Mouse (Mus musculus) spleen, postnatal 4 days (tissue): ENCODE measurements around the gene 1810062G17Rik.
A peak's percentile ranks its signal among the peaks of the same experiment; 100 is the strongest.

Experiments used
- DNase-seq, 2 experiments: peaks; one replicate each; pipeline ENCODE4 v3.0.0; 2022; ENCODE audit warnings: low spot score in 2 of 2

The 1810062G17Rik gene

DNA sequence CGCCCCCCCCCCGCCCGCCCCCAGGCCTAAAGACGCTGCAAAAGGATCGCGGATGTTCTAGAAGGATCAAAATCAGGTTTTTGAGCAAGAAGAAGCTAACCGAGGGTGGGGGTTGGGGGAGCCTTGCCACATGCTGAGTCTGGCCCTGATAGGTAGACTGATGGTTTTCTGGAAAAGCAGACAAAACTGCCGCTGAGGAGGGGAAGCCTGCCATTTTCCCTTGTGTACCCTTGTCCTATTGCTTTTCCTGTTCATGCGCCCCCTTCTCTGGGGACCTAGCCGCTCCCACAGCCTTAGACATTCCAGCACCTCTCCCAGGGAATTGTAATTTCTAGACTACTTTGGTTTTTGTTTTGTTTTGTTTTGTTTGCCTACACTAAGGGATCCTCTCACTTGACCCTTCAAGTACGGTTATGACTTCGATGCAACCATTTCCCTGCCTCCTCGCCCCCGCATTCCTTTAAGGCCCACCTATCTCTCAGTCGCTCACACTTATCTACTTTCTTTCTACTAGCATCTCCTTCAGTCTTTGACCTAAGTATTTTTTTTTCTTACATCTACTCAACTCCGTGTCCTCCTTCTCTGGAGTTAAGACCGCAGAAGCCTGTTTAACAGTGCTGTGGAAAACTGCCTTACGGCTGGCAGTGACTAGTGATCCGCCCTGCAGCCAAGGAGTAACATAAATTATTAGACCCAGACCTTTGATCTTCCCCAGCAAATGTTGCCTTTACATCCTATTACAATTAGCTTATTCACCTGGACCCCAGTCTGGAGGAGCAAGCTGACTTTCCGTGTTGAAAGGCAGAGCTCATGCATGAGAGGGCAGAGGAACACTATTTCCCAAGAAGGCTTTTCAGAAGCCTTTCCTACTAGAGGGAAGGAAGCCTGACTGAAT is 771 bp downstream of the 1810062G17Rik start:
- DNase-seq, result no peak

DNA sequence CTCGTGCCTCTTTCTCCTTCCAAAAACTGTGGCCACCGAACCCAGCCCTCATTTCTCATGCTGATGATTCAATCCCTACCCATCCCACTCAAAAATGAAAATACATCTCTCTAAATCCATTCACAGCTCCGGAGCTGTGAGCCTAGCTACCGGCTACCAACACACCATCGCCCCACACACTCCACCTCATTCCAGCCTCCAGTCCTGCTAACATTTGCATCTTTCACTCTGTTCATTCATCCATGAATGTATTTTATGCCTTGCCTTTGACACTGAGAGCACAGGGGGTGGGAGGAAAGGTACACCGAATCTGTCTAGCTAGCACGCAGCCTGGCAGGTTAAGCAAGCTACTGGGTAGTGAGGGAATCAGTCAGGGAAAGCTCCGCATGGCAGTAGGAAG is 3.0 kb downstream of the 1810062G17Rik start:
- DNase-seq, result no peak

DNA sequence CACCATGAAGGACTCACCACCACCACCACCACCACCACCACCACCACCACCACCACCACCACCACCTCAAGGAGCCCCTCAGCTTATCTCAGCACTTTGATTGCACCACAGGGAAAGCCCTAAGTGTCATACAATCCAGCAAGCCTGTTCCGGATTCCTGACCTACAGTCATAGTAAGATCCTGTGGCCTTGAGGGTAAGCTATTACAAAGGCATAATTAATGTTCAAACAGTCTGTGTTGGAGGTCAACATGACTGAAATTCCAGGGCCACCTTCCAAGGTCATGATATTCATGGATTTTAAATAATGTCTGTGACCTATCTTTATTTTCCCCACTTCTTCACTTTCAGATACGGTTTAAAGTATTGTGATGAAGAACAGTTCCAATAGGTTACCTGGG is 4.7 kb downstream of the 1810062G17Rik start:
- no peak for DNase-seq

DNA sequence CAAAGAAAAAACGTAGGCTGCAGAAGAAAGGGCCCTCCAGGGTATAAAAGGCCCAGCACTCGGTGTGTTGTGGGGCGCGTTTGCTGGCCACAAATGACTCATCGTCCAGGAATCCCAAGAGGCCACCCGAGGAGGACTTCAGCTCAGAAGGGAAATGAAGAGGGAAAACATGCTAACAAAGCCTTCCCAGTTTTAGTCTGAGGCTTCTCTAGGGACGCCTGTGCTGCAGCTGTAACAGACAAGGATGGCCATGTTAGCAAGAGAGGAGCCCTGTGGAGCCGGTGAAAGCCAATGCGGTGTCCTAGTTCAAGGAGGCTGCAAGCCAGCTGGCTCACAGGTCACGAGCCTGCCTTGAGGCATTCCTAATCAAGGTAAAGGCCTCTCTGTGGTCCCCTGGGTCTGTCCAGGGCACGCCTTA is 6.0 kb downstream of the 1810062G17Rik start:
- no peak for DNase-seq

DNA sequence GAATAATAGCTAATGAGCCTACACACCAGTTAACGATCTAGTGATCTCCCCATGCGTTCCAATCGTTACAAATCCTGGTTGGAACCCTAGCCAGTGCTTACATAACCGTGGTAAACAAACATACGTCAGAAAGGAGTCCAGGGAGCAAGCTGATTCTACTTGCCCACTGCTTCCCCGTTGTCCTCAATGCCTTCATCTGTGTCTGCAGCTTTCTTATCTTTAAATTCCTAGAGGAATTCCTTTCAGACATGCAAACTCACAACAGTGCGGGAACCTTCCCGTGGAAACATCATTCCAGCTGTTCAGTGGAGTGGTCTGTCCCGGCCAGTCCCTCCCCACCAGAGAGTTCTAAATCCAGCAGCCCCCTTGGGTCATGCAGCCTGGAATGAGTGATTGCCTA is 7.2 kb downstream of the 1810062G17Rik start:
- no peak for DNase-seq

DNA sequence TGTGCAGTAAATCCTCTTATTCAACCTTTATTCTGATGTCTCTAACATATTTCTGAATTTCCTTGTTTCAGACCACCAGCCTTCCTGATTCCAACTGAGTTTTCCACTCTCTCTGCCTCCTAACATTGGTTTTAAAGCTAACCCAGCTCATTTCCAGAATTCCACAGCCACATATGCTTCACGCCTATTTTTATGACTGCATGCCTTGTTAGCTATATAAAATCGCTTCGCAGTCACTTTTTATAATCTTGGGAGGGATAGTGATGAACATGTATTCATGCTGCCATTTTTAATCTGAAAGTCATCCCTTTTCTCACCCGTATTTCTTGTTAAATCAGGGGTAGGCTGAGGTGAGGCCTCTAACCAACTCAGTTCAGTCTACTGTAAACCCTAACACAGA is 8.6 kb downstream of the 1810062G17Rik start:
- no peak for DNase-seq

DNA sequence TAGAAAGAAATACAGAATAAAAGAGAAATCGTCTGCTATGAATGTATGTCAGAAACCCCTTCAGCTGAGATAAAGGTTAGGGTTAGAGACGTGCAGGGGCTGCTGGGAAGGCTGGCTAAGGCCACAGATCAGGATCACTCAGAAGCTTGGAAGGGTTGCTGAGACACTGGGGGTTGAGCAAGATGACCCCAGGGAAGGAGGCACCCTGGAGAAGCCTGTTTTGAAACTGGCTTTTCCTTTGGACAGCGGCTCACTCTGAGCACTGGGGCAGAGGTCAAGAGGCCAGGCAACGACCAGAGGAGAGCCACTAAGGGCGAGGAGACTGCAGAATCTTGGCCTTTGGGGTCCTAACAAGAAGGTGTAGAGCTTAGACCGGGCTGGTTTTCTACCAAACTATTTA is 10.4 kb downstream of the 1810062G17Rik start:
- no peak for DNase-seq

DNA sequence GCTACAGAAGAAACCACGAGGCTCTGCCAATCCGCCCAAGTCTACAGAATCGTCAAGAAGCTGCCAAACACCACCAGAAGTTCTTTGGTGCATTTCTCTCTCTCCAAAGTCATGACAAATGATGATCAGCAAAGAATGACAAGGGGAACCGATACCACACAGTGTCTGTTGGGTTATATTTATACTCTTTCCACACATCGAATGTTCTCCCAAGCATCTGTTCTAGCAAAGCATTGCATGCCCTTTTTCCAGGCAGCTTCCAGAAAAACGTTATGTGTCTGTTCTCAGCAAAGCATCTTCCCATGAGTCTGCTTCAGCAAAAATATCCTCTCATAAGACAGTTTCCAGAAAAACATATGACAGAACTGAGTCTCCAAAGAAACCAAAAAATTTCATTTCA is 11.1 kb downstream of the 1810062G17Rik start:
- no peak for DNase-seq

DNA sequence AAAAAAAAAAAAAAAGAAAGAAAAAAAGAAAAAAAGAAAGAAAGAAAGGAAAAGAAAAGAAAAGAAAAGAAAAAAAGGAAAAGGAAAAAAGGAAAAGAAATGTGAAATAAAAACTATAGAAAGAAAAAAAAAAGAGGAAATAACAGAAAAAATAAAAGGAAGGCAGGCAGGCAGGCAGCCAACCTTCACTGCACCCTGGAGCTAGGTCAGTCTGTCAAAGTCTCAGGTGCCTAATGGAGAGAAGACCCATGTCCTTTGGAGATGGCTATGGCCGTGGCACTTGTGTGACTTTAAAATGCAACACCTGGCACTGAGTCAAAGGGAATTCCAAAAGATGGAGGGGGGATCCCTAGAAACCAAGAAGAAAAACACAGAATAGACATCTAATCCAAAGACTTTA is 12.6 kb downstream of the 1810062G17Rik start:
- no peak for DNase-seq

DNA sequence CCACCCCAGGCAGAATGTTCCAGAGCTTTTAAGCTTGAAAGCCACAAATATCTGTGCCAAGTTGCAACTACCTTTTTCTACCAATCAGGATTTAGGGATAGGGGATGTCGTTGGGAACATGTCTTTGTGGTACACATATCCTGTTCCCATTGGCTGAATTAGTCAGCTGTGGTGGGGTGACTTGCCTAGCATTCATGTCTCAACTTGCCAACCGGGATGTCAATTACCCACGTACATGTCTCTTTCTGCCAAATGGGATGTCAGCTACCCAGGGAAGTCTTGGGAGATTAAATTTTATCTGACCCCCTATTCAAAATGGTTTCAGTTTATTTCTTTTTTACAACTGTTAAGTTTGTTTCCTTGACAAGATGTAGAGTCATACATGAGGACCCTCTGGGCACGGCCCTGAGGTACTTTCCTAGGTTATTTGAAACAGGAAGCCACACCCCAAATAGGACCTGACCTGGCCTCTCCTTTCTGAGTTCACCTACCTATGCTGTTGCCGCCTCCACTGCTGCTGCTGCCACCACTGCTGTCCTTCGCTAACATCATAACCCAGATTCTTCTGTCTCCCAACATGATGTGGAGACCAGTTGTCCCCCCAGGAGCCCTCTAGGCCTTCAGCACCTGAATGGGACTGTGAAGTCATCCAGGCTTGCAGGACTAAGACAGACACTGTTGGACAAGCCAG is 13.3 kb downstream of the 1810062G17Rik start:
- DNase-seq, result no peak

DNA sequence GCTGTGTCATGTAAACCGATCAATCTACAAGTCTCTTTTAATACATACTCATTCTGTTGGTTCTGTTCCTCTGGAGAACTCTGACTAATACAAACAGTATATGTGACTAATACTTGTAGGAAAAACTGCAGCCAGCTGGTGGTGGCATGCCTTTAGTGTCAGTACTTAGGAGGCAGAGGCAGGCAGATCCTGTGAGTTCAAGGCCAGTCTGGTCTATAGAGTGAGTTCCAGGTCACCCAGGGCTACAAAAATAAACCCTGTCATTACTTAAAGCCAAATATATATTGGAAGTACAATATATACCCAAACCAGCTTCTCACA is 13.8 kb downstream of the 1810062G17Rik start:
- no peak for DNase-seq

DNA sequence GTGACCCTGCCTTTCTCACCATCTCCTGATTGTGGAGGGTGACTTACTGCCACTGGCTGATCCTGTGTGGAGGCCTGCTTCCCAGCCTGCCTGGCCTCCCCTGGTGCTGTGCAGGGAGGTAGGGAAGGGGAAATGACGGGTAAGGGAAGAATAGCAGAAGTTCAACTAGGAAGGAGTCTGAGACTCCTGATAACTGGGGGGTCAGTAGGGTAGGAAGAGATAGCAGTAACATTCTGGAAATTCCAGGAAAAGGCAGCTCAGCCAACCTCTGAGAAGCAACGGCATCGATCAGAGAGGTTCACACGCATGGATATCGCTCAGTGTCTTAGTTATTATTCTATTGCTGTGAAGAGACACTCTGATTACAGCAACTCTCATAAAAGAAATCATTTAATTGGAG is 15.8 kb downstream of the 1810062G17Rik start:
- no peak for DNase-seq

DNA sequence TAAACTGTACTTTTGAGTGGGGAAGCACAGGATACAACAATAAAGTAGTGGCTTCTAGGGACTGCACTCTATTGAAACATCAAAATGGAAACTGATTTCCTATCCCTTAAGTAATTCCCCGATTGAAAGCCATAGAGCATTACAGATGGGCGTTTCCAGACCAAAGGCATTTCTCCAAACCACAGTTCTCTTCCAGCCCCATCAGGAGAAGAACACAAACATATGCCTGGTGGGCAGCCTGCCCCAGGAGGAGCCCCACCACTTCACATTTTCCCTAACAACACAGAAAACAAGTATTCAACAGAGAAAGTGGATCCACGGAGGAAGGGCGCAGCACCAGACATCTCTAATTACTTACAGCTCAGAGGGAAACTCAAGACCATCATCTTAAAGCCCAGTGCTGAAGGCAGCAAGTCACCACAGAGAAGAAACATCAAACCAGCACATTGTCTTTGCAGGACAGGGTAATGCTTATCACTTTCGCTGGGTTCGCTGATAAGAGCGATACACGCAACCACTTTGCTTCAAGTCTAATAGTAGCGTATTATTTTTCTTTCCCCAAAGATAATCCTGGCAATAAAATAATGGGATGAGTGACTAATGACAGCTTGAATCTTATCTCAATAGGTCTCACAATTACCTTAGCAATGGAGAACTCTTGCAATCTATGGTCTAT is 17.1 kb downstream of the 1810062G17Rik start:
- DNase-seq, result no peak

DNA sequence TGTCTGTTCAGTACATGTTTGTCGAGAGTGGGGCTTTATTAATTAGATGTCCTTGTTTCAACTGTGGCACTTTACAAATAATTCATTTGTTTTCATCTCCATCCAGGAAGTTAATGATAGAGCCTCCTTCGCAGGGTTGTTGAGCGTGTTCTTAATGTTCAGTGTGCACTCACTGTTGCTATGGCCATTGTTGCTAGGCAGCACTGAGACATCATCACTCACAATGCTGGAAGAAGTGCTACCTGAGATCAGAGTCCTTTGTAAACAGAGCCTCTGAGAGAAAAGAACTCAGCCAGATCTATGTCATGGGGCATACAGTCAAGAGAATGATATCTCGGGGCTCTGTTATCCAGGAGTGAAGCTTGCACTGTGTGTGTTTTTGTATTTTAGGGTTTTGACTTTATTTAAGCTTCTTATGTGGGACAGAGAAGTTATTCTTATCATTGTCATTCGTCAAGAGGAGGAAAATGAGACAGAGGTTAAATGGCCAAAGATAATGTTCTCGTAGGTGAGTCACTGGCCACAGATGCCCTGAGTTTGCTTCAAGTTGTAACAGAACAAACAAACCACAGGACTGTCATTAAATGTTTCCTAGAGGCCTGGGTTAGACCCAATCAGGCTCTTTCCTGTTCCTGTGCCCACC is 18.0 kb downstream of the 1810062G17Rik start:
- DNase-seq, result no peak

DNA sequence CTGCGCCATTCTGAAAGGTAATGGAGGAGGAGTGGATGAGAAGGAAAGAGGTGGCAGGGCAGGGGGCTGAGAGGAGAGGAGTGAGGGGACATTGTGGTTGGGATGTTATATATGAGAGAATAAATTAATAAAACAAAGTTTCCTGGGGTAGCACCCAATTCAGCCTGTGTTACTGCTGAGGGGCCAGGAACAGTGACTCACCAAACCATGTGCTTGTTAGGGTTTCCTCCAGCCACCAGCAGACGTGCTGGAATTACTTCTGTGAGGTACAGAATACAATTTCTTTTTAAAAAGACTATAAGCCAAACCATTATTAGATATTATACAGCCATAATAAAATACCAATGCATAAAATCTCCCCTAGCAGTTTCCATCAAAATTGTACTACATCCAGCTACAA is 18.9 kb downstream of the 1810062G17Rik start:
- no peak for DNase-seq

DNA sequence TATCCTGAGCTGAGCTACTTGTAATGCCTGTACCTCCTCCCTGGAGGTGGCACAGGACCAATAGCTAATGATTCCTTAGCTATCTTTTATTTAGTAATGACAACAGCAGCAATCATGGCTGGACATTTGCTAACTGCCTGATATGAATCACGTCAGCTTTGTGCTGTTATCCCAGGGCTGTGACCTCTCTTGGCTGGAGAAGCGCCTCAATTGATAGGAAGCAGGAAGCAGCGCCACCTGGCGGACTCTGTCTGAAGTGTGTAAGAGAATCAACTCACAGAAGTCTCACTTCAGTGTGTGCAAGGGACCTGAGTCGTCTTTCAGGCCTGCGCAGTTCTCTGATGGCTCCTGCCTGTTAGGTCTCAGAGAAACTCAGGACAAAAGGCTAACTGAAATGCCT is 19.7 kb downstream of the 1810062G17Rik start:
- DNase-seq, result peak; percentile 66 to 88

DNA sequence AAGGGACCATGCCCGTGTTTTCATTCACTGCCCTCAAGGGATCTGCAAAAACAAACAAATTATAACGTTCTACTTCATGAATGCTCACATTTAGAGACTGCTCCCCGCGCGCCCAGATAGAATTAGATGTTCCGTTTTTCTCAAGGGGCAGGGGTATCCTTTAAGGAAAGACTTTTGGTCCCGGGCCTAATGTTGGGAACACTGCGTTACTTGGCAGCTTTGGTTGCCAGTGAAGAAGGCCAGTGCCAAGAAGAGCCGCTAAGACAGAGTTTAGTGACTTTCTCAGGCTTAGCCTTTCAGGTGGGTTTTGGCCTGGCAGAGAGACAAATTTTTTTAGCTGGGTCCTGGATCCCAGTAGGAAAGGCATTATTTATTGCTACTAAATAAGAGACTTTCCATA is 20.5 kb downstream of the 1810062G17Rik start:
- no peak for DNase-seq

DNA sequence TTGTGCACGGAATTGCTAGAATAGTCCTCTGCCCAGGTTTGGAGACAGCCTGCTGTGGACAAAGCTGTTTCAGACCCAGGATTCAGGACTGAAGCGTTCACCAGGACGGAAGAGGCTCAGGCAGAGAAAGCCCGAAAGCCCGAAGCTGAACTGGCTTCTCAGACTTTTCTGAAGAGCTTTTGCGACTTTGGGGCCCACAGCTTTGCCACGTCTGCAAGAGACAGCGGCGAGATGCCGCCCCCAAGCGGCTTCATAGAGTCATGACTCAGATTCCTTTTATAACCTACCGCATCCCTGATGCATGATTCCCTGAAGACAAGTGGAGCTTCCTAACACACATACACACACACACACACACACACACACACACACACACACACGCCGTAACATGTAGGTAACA is 21.0 kb downstream of the 1810062G17Rik start:
- DNase-seq, result peak; percentile 20 to 66

DNA sequence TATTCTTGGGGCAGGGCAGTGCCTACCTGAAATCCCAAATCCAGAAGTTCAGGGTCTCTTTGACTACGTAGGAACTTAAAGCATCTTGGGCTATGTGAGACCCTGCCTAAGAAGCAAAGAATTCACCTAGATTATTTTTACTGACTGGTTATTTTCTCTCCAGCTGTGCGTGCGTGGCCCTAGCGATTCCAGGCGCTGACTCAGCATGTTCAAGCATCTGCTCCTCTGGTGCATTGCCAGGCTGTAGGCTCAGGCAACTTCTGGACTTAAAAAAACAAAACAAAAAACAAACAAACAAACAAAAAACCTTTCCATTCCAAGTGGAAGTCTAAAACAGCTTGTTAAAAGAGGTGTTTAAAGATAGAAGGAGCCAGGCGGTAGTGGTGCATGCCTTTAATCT is 22.5 kb downstream of the 1810062G17Rik start:
- no peak for DNase-seq

DNA sequence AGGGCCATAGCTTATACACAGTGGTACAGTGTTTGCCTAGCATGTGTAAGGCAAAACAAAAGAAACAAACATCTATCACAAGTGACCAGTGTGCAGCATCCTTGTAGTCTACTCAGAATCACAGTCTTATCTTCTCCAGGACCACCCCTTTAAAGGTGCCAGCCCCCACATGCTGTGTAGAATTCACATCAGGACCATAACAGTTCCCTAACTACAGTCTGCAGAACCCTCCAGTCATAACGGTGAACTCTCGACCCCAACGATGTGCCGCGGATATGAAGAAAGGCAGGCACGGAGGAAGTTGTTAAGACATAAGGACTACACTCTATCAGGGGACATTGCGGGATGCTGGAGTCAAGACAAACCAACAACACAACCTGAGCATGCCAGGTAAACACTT is 23.7 kb downstream of the 1810062G17Rik start:
- DNase-seq, result no peak

DNA sequence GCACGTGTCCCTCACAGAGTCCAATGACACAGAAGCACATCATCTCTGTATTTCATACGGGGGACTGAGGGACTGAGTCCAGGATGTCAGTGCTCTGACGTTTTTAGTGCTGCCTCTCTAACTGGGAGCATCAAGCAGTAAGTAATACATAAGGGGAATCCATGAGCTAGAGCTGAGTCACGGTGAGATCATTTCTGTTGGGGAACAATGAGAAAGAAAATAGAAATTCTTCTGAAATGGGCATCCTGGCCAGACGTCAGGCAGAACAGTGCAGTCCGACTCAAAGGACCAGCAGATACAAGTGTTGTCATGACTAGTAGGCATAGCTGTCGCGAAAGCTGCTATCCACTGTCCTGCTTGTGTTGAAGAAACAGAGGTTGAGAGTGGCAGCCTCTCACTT is 25.2 kb downstream of the 1810062G17Rik start:
- DNase-seq, result no peak

DNA sequence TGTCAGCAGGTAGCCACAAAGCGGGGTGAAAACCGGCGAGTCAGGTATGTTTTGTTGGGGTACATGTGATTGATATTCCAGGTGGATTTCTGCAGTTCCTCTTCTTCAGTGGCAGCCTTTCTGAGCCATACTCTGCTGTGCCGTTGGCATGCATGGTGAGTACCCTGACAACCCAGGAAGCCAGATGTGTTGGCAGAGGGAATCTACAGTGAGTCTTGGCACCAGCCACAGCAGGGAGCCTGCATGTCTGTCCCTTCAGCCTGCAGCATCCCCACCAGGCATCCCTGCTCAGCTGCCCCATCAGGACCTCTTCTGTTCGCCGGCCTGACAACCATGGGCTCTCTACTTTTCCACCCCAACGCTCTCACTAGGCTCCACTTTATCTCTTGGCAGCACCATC is 25.8 kb downstream of the 1810062G17Rik start:
- DNase-seq, result no peak
